Mouse (Mus musculus) heart, adult 2 months (tissue): ENCODE measurements around the gene Agpat3. TPM values are rescaled to one million over a fixed set of nuclear protein-coding genes. Genes with fewer than 3 reads are reported as not detected.

ENCODE experiments used
- DNase-seq, 2 experiments: peaks; one replicate each; pipeline ENCODE4 v3.0.0; 2021
- H3K27ac ChIP-seq: fragments of 200-600 bp; 2 replicates; pipeline ENCODE4 v1.8.1; 2022
- H3K27me3 ChIP-seq: fragments of 200-500 bp; 2 replicates; pipeline ENCODE4 v1.6.1; 2012; ENCODE audit warnings: mild to moderate bottlenecking, low read length, inconsistent platforms, mixed read lengths; ENCODE audit not compliant: control insufficient read depth, insufficient read depth
- H3K36me3 ChIP-seq: fragments of 200-500 bp; 2 replicates; pipeline ENCODE4 v1.6.1; 2012; ENCODE audit warnings: low read length, inconsistent platforms; ENCODE audit not compliant: control insufficient read depth, insufficient read depth
- H3K4me1 ChIP-seq: fragments of 200-500 bp; 2 replicates; pipeline ENCODE4 v1.6.1; 2011; ENCODE audit warnings: low read length; ENCODE audit not compliant: control insufficient read depth, insufficient read depth
- H3K4me3 ChIP-seq: fragments of 200-600 bp; 2 replicates; pipeline ENCODE4 v1.8.1; 2022
- H3K79me2 ChIP-seq: fragments of 200-500 bp; replicated peaks from 2 replicates; pipeline ENCODE4 v1.6.1; 2012; ENCODE audit warnings: mild to moderate bottlenecking, inconsistent platforms, low read length, moderate library complexity, mixed read lengths; ENCODE audit not compliant: control insufficient read depth, insufficient read depth
- H3K9ac ChIP-seq: fragments of 200-500 bp; 2 replicates; pipeline ENCODE4 v1.6.1; 2012; ENCODE audit warnings: low read depth, mild to moderate bottlenecking, control low read depth, inconsistent platforms, low read length, mixed read lengths
- CTCF ChIP-seq: fragments of 200-600 bp; IDR thresholded peaks from 2 replicates; pipeline ENCODE4 v1.8.1; 2022; ENCODE audit warnings: antibody characterized with exemption, mild to moderate bottlenecking, moderate library complexity
- EP300 ChIP-seq: fragments of 200-500 bp; IDR thresholded peaks from 2 replicates; pipeline ENCODE4 v1.6.1; 2011; ENCODE audit warnings: low read depth, low read length, control low read depth; ENCODE audit not compliant: insufficient read depth
- POLR2A ChIP-seq: fragments of 200-500 bp; IDR thresholded peaks from 2 replicates; pipeline ENCODE4 v1.6.1; 2011; ENCODE audit warnings: mild to moderate bottlenecking, low read depth, low read length, control low read depth; ENCODE audit not compliant: insufficient read depth
- WGBS: fragments of 180-500 bp; shearing (Covaris S2); methylation state at CpG from one replicate; pipeline ENCODE4 v1.1.7; 2018; 5-methylcytosine and 5-hydroxymethylcytosine counted together
- intact Hi-C: fragments of 180-260 bp; cut with DNase I; formaldehyde crosslinking; loops from one replicate; pipeline ENCODE4 v1.15.1; 2025
- polyA plus RNA-seq: library from polyadenylated mRNA; depleted of rRNA; stranded (reverse); fragments of >200 nt; gene quantifications from 2 replicates; pipeline ENCODE4 v1.2.3, GENCODE M21; 2012
- total RNA-seq, 2 experiments: library from RNA; stranded (reverse); gene quantifications; 2 replicates each; pipeline ENCODE4 v1.2.3; 2021

Agpat3 gene
- total and polyA plus RNA-seq, 3 experiments, result 209 to 286 (median 232) TPM

DNA sequence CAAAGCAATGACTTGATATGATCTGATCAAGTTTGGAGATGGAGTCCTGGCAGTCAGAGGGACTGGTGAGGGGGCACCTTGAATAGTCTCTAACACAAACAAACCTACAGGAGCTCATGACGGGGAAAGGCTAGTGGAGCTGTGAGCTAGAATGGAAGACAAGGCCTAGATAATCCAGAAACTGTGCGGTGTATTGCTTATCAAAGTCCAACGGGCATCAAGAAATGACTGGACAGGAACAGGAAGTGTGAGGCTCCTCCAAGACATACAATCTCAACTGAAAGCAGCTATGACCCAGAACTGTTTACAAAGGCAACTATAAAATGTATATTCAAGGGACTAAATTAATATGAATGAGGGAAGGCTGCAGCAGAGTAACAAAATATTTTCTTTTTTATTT, 105.1 kb downstream of the Agpat3 start:
- intact Hi-C loops, result no loop called here
- 66% methylated on average over 3 of the region's 3 CpGs for WGBS
- no peak overlapping the region for H3K9ac ChIP-seq
- H3K27ac ChIP-seq, result no peak overlapping the region
- TF ChIP-seq CTCF, result no peak
- TF ChIP-seq POLR2A, result no peak
- no peak for TF ChIP-seq EP300
- H3K27me3 ChIP-seq, result no peaks in the 10 kb centered on the region
- no peaks in the 10 kb centered on the region for H3K36me3 ChIP-seq
- no peak overlapping the region for H3K4me3 ChIP-seq
- no peaks in the 10 kb centered on the region for H3K79me2 ChIP-seq
- no peak for DNase-seq
- peaks cover 7% of the 10 kb centered on the region for H3K4me1 ChIP-seq

DNA sequence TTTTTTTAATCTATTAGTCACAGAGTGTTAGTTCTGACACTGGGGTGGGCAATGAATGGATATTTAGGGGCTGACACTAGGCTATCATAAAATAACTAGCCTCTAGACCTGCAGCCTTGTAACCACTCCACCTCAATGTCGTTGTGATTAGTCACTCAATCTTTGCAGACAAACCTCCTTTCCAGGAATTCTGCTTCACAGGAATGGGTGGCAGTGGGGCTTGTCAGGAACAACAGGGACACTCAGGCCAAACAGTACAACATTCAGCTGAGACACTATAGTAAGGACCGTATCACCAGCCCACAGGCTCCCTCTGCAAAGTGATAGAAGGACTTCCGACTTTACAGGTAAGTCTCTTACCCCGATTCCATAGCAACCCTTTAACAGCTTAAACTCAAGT, 105.6 kb downstream of the Agpat3 start:
- Histone ChIP-seq H3K79me2 (no peaks in the 10 kb centered on the region), H3K4me1 (peaks cover 7% of the 10 kb centered on the region), H3K9ac (no peak overlapping the region), H3K27me3 (no peaks in the 10 kb centered on the region), H3K36me3 (no peaks in the 10 kb centered on the region), H3K27ac (no peak overlapping the region), H3K4me3 (no peak overlapping the region)
- WGBS, result 81% methylated on average over 4 of the region's 4 CpGs
- TF ChIP-seq POLR2A, result no peak
- TF ChIP-seq CTCF, result no peak
- no peak for TF ChIP-seq EP300
- DNase-seq, result no peak
- intact Hi-C loops, result no loop called here

DNA sequence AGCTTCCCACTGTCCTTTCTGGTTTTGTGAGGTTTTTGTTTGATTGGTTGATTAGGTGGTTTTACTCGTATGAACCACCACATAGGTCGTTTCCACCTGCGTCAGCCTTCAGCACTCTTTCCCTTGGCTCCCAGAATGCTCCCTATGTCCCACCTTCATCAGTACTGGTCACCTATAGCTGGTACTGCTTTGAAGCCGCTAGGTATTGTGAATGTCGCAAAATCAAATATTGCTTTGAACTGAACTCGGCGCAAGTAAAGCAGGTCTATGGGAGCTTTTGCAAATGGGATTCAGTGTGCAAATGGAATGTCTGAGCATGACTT, 107.1 kb downstream of the Agpat3 start:
- no peak for TF ChIP-seq POLR2A
- TF ChIP-seq CTCF, result no peak
- TF ChIP-seq EP300, result no peak
- WGBS, result 15% methylated on average over 7 of the region's 7 CpGs
- Histone ChIP-seq H3K27me3 (no peaks in the 10 kb centered on the region), H3K4me1 (peaks cover 7% of the 10 kb centered on the region), H3K9ac (peak overlapping the region; percentile 47; the same call in 1 of the 2 replicates), H3K36me3 (no peaks in the 10 kb centered on the region), H3K79me2 (no peaks in the 10 kb centered on the region), H3K27ac (peak overlapping the region; percentile 88), H3K4me3 (peak overlapping the region; percentile 64)
- no peak for DNase-seq
- intact Hi-C loops, result no loop called here

DNA sequence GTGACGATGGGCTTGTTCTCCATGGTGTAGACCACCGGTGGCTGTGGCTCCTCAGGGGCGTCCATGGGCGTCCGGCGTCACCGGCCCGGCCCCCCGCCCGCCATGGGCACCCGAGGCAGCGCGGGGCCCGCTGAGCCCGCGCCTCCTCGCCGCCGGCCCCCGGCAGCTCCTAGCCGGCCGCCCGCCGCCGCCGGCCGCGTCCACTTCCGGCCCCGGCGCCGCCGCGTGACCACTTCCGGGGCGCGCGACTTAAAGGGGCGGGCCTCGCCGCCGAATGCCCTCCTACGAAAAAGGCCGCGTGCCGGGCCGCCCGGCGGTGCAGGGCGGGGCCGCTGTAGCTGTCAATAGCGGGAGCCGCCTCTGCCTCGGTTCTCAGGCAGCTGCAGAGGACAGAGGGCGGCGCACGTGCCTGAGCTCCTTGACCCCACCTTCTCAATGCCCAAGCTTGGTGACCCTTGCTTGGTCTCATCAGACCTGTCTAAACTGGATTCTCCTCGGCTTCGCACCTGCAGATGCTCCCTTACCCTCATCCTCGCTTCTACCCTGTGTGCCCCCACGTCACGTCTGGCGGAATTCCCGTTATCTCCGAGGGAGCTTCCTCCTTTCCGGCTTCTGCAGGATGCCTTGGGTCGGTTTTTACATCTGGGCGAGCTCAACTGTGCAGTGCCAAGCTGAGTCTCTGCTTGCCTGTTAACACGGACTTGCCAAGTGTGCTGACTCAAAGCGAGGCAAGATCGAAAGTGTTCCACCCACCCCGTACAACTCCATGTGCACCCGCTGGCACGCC, 107.7 kb downstream of the Agpat3 start, which contains the start of gene Trappc10:
Trappc10 (minus strand) TSS at position 204 of the 787 bp plus-strand sequence.
- peaks cover 7% of the 10 kb centered on the region for H3K4me1 ChIP-seq
- no peaks in the 10 kb centered on the region for H3K36me3 ChIP-seq
- intact Hi-C loops, result loop anchor here (5.0 kb wide), 1 partner anchor 62 kb away; no protein-coding TSS in a partner anchor
- H3K27ac ChIP-seq, result peak within 1 kb of the TSS; percentile 88
- DNase-seq, result peak; percentile 93 to 95
- peak within 1 kb of the TSS; percentile 64 for H3K4me3 ChIP-seq
- H3K27me3 ChIP-seq, result no peaks in the 10 kb centered on the region
- under 1% methylated on average over 73 of the region's 74 CpGs for WGBS
- peak within 1 kb of the TSS; percentile 83 for H3K9ac ChIP-seq
- no peaks in the 10 kb centered on the region for H3K79me2 ChIP-seq
- TF ChIP-seq EP300, result peak; percentile 52; the same call in 1 of the 2 replicates
- peak; percentile 56 for TF ChIP-seq POLR2A
- no peak for TF ChIP-seq CTCF

DNA sequence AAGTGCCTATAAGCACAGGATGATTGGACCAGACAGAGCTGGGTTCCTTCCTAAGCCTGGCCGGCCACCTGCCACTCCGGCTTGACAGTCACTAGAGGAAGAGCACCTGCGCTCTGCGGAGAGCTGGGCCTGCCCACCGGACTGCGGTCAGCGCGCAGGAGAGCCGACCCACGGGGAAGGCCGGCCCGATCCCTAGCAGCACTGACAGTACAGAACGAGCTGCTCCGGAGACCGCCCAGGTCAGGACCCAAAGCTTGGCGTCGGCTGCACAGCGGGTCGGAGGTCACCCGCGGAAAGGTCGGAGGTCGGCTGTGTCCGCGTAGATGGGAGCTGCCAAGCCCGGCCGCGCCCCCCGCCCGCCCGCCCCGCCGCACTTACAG, 108.2 kb downstream of the Agpat3 start:
- no peaks in the 10 kb centered on the region for H3K27me3 ChIP-seq
- 0% methylated on average over 33 of the region's 33 CpGs for WGBS
- H3K4me1 ChIP-seq, result peaks cover 7% of the 10 kb centered on the region
- peak overlapping the region; percentile 64 for H3K4me3 ChIP-seq
- intact Hi-C loops, result loop anchor here (5.0 kb wide), 1 partner anchor 62 kb away; no protein-coding TSS in a partner anchor
- H3K27ac ChIP-seq, result peak overlapping the region; percentile 88
- H3K79me2 ChIP-seq, result peaks cover 2% of the 10 kb centered on the region; the same call in 1 of the 2 replicates
- no peak for DNase-seq
- H3K9ac ChIP-seq, result peak overlapping the region; percentile 83
- no peak for TF ChIP-seq EP300
- H3K36me3 ChIP-seq, result no peaks in the 10 kb centered on the region

DNA sequence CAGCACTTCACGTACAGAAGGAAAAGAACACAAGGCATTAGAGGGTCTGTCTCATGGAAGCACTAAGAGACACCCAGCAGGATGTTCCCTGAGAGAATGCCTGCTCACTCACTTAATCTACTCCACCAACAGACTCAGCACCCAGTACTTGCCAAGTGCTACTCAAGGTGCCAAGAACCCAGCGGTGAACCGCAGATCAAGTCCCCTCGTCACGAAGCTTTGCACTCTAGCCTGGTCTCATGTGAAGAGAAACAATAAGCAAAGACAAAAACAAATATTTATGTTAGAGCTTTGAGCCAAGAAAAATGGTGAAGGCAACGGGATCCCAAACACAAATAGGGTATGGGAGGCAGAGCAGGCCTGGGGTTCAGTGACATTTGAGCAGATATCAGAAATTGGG, 113.4 kb downstream of the Agpat3 start:
- H3K4me3 ChIP-seq, result no peak overlapping the region
- intact Hi-C loops, result no loop called here
- peaks cover 5% of the 10 kb centered on the region; the same call in 1 of the 2 replicates for H3K4me1 ChIP-seq
- H3K27ac ChIP-seq, result no peak overlapping the region
- no peak for TF ChIP-seq POLR2A
- DNase-seq, result no peak
- WGBS, result 72% methylated on average over 6 of the region's 6 CpGs
- peaks cover 2% of the 10 kb centered on the region for H3K79me2 ChIP-seq
- H3K27me3 ChIP-seq, result no peaks in the 10 kb centered on the region
- H3K9ac ChIP-seq, result no peak overlapping the region
- no peaks in the 10 kb centered on the region for H3K36me3 ChIP-seq
